Mouse (Mus musculus) large intestine, adult 2 months (tissue): ENCODE results near the gene Gm28048. TPM values are rescaled to one million over a fixed set of nuclear protein-coding genes. Genes with fewer than 3 reads are reported as not detected.

ENCODE experiments used
- DNase-seq: peaks from one replicate; pipeline ENCODE4 v3.0.0-alpha.2; 2012; ENCODE audit warnings: low read depth, low spot score
- WGBS: fragments of 180-500 bp; shearing (Covaris S2); methylation state at CpG from one replicate; pipeline ENCODE4 v1.1.7; 2018; 5-methylcytosine and 5-hydroxymethylcytosine counted together
- polyA plus RNA-seq: library from polyadenylated mRNA; depleted of rRNA; stranded (reverse); fragments of >200 nt; gene quantifications from 2 replicates; pipeline ENCODE4 v1.2.3, GENCODE M21; 2012

Gene Gm28048
- polyA plus RNA-seq, 1 experiment: 2.3 TPM

DNA sequence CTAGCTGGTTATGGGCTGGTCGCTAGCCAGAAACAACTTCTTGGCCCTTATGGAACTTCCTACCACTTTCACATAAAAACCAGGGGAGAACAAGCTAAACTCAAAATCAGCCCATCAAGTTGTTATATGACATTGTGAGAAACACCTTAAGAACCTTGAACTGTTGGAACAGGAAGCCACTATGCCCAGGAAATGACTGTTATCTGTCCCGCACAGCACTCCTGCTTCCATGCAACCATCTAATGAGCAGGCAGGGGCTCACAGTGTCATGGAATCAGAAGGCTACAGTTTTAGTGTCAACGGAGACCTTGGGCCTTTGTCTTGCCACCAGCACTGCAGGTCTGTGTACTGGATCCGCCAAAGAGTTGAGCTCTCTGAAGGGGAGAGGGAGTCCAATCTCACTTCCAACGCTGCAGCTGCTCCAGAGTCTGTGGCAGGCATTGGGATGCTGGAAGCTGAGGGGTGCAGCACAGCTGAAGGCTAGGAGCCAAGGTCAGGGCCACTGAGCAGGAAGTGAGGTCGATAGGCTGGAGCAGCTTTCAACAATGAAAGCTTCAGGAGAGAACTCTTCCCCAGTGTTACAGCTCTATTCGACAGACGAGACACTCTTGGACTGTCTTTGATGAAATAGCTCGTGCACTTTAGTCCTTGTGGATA lies 157.7 kb downstream of the Gm28048 start:
- no peak for DNase-seq
- 67% methylated on average over 9 of the region's 9 CpGs for WGBS

DNA sequence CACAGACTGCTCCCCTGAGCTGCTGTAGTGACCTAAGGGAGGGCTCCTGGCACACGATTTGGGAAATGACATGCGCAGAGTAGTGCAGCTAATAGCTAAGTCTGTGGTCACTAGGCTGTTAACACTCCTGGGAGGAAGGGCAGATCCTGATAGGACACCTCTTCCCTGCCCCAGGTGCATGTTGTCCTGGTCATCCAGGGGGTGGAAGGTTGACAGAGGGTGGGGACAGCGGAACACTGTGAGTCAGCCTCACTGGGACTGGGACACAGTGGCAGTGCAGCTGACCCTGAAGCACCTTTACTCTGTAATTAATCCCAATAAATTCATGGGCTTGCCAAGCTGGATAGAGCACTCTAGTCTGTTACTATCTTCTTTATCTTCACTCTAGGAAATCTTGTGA lies 160.6 kb downstream of the Gm28048 start:
- no peak for DNase-seq
- WGBS: 61% methylated on average over 3 of the region's 3 CpGs

DNA sequence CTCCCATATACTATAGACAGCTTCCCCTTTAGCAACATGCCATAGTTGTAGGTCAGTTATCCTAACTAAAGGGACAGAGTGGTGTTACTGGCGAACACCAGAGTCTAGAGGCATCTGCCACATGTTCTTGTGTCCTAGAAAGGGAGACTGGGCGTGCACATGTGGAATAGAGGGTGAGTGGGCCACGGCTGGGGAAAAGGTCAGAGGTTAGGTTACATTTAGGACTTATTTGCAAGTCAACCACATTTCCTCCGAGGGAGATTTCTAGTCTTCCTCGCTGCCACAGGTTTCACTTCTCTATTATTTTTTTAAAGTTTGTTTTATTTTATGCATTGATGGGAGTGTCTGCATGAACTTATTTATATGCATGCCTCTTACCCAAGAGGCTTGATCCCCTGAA lies 163.5 kb downstream of the Gm28048 start:
- WGBS: 57% methylated on average over 5 of the region's 5 CpGs
- DNase-seq: no peak

DNA sequence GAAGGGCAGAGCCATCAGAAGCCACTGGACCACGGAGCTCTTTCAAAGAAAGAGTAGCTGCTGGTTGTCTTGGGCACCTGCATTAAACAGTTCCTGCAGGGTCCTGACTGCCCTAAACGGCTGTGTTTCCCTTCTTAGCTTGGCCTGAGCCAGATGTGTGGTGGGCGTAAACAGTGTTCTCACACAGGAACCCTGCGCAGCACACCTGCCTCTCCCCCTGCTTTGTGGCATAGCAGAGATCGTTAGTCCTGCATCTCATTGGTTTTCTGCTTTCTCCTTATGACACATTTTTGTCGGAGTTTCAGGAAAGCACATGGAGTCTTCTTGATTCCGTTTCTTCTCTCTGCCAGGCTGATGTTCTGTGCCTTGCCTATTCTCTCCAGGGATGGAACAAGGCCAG lies 166.0 kb downstream of the Gm28048 start:
- no peak for DNase-seq
- WGBS: 80% methylated on average over 7 of the region's 7 CpGs

DNA sequence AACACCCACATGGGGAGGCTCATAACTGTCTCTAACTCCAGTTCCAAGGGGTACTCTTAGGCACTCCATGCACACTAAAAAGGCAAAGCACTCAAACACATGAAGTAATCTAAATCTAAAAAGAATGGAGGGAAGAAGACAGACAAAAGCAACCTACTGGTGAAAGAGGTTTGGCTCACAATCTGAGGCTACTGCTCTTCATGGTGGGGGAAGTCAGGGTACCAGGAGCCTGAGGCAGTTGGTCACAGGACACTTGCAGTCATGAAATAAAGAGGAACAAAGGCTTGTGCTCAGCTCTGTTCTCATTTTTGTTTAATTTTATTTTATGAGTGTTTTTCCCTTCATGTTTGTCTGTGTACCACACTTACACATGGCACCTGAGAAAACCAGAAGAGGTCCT lies 166.7 kb downstream of the Gm28048 start:
- DNase-seq: no peak

DNA sequence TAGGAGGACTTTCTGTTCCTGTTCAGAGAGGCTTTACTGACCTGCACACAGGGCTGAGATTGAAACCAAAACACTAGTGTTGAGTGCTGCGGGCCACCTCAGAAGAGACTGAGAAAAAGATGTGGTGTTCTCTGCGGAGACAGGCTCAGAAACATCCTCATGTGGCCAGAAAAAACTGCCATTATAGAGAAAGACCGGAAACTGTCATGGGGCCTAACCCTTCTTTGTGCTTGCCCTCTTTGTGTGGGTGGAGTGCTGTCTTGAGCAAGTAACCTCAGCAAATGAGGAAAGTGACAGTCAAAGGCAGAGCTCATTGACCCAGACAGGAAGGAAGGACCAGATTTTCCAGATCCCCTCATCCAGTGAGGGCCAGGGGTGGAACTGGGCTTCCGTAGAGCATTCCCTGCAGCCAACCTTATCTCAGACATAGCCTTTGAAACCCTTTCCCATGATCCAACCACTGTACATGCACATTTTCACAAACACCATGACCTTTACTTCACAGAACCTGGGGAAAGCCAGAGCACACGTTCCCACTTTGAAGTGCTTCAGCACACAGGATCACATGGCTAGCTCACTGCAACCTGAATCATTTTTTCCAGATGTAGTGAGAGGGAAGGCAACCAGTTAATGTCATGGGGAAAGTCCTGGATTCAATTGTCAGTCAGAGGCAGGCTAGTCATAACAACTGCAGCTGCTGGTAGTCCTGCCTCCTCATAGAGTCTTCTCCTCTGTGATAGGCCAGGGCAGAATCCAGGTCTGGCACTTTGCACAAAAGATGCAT lies 167.8 kb downstream of the Gm28048 start:
- WGBS: 84% methylated on average over 5 of the region's 5 CpGs
- DNase-seq: no peak

DNA sequence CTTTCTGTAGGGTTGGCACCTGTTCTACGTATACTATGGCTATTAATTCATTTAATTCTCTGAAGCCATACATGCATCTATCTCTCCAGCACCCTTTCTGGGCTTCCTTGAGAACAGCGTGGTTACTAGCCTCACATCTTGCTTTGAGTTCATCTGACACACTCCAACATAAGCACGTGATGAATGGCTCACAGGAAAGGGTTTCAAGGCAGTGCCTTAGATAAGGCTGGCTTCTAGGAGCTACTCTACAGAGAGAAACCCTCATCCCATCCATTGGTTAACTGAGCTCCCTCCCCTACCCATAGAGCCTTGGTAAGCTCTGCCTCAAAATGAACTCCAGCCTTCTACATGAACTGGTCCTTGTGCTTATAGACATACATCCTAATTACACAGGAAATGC lies 168.5 kb downstream of the Gm28048 start:
- no peak for DNase-seq
- 84% methylated on average over 3 of the region's 3 CpGs for whole genome bisulfite sequencing

DNA sequence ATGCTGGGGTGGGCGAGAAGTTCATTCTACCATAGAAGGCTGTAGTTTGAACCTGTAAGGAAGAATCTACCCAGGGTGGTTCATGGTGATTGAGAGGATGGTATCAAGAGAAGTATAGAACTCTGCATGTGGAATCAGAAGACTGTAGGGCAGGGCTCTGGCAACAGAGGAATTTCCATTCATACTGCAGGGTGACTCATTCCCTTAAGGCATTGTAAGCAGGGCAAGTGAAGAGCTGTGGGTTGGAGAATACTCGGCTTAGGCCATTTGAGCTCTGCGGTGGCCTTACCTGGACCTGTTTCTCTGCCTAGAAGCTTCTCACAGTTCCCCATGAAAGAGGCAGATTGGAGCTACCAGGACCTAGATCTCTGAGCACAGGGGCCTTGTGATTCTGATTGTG lies 170.5 kb downstream of the Gm28048 start:
- WGBS: 82% methylated on average over 3 of the region's 3 CpGs
- DNase-seq: no peak

DNA sequence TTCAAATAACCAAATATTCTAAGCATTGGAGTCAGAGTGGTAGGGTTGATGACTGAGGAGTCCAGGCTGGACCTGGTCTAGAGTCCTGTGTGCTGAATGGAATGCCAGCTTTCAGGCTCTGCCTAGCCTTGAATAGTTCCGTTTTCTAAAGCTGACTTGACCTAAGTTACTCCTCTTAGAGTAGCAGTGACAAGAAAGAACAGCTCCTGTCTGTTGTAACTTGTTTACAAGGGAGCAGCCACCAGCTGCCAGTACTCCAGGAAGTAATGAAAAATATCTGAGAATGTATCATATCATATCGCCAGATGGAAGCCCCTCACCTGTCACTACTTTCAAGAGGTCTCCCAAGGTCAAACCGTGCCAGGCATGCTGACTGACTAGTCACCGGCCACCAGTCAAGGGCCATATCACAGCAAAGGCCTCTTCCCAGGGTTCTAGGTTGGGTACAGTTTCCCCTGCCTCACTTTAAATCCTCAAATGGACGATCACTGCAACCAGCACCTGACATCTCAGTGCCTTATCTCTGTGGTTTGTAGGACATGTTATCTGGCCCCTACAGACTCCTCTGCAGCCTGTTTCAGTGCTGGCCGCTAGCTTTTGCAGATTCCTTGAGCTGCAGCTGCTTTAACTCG lies 172.3 kb downstream of the Gm28048 start:
- 65% methylated on average over 7 of the region's 7 CpGs for WGBS
- DNase-seq: no peak

DNA sequence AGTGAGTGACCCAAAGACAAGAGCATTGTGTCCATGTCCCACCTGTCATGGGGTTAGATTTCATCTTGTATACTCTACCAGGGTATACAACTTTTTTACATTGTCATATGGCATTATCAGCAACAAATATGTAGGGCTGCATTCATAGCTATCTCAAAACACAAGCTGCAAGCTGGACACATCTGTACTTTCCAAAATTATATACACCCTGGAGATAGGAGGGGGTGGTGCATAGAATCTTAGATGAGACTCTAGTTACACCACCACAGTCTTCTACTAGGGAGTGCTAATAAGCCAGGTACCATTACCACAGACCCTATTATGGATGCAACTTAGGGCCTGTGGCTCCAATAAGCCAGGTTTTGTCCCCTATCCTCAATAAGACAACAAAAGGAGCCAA lies 173.8 kb downstream of the Gm28048 start:
- no peak for DNase-seq

DNA sequence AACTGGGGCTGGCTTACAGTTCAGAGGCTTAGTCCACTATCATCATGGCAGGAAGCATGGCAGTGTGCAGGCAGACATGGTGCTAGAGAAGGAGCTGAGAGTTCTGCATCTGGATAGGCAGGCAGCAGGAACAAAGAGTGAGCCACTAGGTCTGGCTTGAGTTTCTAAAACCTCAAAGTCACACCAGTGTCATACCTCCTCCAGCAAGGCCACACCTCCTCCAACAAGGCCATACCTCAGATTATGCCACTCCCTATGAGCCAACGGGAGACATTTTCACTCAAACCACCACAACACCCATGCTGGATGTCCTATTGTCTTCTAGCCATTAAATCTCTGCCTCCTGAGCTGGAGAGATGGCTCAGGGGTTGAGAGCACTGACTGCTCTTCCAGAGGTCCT lies 176.7 kb downstream of the Gm28048 start:
- DNase-seq: no peak
- WGBS: 74% methylated on average over 1 of the region's 1 CpGs

DNA sequence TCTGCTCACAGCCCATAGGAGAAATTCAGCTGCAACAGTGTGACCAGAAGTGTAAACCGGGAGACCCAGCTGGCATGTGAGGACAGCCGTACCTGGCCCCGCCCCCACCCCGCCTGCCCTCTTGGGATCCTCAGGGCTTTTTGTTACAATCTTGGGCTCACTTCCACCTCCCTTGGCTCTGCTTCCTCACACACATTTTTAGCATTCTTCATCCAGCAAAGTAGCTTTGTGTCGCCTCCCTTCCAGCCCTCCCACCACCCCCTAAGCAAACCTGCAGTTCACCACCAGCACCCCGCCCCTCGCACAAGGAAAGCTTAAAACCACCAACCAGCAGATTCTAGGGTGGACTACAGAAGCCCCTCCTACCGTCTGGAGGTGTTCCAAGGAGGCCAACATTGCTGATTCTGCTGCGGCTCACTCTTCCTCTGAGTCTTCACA lies 181.9 kb downstream of the Gm28048 start:
- 21% methylated on average over 9 of the region's 9 CpGs for WGBS

DNA sequence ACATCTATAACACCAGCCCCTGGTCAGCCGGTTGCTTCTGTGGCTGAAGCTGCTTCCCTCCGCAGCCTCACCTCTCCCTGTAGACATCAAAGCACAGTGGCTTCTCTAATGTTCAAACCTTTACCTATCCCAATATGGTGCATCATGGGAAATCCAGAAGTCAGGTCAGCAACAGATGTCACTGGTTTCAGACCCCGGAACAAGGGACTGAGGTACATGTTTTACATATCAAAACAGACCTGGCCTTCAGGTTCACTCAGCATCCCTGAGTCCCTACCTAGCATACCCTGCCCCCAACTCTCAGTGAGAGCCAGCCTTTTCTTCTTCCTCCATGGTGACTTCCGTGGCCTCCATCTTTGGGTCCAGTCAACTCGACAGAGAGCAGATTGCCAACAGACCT lies 183.0 kb downstream of the Gm28048 start:
- 86% methylated on average over 5 of the region's 5 CpGs for WGBS
- no peak for DNase-seq

More for the DNA sequence above, 181.9 kb downstream of the Gm28048 start:
- DNase-seq: no peak

DNA sequence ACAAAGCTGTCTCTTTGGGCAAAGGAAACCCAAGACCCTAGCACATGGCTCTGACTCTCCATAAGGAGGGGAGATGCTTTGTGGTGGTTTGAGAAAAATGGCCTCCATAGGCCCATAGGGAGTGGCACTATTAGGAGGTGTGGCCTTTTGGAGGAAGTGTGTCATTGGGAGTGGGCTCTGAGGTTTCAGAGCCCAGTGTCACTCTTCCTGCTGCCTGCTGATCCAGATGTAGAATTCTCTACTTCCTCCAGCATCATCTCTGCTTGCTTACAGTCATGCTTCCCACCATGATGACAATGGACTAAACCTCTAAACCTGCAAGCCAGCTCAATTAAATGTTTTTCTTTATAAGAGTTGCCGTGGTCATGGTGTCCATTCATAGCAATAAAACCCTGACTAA lies 187.2 kb downstream of the Gm28048 start:
- 88% methylated on average over 1 of the region's 1 CpGs for WGBS
- DNase-seq: no peak

DNA sequence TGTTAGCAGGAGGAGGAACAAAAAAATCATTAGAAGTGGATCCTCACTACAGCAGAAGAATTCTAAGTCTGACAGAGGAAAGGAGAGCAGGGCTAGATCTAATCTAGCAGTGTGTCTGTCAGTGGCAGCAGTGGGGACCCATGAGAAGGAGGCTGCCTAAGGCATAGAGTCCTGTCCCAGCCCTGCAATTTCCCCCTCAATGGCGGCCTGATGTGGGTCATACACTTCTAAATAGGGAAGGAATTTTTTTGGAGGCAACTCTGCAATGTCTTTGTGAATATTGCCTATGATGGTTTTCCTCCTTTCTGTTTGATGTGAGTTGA lies 188.0 kb downstream of the Gm28048 start:
- WGBS: 86% methylated on average over 1 of the region's 1 CpGs
- DNase-seq: no peak

DNA sequence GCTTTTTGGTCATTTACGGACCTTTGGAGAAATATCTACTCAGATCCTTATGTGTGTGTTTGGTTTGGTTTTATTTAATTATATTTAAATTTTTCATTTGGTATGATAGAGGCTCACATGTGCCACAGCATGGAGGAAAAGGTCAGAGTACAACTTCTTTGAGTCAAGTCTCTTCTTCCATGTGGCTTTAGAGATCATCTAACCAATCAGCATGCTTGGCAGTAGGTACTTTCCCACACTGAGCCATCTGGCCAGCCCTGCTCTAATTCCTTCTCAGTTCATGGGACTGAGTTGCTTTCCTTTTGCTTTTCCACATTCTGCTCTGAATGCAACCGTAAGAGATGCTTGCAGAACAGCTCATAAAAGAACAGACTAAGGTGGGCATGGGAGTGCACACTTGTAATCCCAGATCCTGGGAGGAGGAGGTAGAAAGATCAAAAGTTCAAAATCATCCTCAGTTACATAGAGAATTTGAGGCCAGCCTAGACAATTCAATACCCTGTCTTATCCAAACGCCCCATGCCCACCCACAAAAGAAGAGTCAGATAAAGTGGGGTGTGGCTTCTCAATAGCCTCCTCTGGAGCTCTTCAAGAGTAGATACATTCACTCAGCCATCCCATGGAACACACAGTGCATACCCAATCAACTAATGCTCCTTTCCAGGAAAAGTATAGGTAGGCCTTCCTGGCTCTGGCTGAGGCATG lies 188.6 kb downstream of the Gm28048 start:
- 88% methylated on average over 3 of the region's 3 CpGs for WGBS

DNA sequence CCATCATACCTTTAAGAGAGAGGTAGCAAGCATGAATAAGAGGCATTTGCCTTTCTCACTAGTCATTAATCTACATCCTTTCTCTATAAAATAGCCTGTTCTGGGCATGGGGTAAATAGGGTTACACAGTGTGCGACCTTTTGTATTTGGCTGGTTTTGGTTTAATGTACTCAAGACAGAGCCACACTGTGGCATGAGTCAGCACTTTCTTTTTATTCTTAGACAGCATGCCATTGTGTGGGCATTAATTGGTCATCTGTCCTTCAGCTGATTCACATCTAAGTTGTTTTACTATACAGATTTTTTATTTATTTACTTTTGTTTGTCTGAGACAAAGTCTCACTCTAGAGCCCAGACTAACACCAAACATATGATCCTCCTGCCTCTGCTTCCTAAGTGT lies 189.7 kb downstream of the Gm28048 start:
- WGBS: 98% methylated on average over 1 of the region's 1 CpGs
- no peak for DNase-seq

More for the DNA sequence above, 188.6 kb downstream of the Gm28048 start:
- no peak for DNase-seq

DNA sequence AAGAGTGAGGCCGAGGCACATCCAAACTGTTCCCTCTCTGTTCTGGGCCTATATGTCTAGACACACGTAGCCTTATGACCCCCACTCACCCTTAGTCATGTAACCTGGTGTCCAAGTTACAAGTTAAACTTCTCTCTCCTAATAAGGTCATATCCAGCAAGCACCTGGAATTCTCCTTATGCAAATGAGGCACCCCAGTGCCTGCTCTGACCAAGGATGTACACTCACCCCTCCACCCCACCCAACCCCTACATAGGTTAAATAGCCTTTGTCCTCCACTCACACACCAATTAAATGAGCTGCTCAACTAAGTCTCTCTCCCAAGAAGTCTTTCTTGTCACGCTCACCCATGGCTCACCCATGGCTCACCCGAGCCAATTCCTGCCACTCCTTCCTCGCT lies 190.2 kb downstream of the Gm28048 start:
- DNase-seq: no peak

DNA sequence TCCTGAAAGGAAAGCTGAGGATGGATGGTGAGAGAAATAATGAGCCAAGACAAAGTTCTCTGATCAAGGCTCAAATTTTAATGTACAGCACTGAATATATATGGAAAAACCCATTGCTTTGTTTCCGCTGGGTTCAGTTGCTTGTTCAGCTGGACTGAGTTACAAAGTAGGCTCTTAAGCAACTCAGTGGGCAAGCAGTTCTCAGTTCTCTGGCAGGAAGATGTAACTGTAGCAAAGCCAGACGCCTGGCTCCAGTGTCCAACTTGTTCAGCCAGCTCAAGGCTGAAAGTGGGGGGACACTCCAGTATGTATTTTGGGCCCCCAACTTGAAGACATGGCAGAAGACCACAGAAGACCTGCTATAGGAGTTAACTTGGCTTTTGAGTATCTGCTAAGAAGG lies 194.1 kb downstream of the Gm28048 start:
- no peak for DNase-seq
- 88% methylated on average over 2 of the region's 2 CpGs for WGBS

More for the DNA sequence above, 190.2 kb downstream of the Gm28048 start:
- WGBS: 89% methylated on average over 5 of the region's 5 CpGs
